Mouse (Mus musculus): ENCODE measurements around the gene Olfr1291-ps1. TPM values are rescaled to one million over a fixed set of nuclear protein-coding genes. Genes with fewer than 3 reads are reported as not detected.

Gene Olfr1291-ps1
- not detected for total RNA-seq (2021)
- long read RNA-seq, experiment 1, result 0 reads
- long read RNA-seq, experiment 2, result 0 reads

DNA sequence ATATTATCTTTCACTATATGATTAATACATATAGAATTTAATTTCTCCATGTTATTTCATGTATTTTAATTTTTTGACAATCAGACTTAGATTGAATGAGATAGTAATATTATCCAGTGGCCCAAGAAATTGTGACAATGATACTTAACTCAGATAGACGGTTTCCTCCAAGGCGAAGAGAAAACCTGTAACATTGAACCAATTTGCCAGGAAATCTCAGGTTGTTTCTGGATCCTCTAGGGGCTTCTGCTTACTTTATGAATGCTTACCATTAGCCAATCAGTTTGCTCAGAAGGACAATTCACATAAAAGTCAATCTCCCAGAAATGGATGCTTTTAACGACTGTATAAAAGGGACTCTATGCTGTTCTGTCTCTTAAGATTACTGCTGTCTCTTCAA is at the start of gene Olfr1291-ps1:
TSS of gene Olfr1291-ps1 (plus strand) at position 301 of the 400 bp plus-strand sequence.
- DNase-seq (ENCODE audit: low spot score in 2 of 2), result no peak

DNA sequence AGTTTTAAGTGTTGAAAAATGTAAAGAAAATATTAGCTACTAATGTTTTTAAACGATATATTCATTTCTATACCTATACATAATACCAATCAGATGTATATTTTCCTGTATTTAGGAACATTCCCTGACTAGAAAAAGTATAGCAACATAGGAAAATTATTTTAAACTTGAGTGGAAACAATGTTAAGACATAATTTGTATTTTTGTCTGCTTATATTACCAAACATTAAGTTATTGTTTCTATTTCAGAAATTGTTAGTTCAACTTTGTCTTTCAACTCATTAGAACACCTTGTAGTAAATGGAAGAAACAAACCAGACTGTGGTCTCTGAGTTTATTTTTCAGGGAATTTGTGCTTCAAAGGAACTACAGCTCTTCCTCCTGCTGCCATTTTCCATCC is 48.1 kb upstream of the Olfr1291-ps1 start, which contains the start of gene Olfr1287:
TSS of gene Olfr1287 (plus strand) at position 301 of the 400 bp plus-strand sequence.
- no peak for DNase-seq (ENCODE audit: low spot score in 2 of 2)

DNA sequence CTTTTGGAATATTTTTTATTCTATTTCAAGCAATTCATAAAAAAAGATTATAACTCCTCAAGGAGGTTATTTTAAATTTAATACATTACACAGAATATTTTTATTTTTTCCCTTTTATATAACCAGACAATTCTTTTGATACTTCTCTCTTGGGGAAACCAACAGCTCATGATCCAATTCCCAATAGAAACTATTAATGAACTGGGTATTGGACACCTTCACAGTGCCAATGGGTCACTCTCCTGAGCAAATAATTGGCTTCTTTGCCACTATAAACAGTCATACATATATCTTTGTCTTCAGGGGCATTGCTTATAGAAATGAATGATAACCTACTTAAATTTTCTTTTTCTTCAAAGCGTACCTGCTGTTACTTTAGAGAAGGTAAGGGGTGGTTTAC is 23.2 kb upstream of the Olfr1291-ps1 start, which contains the start of gene Olfr1288:
TSS of gene Olfr1288 (plus strand) at position 301 of the 400 bp plus-strand sequence.
- no peak for DNase-seq (ENCODE audit: low spot score in 2 of 2)

DNA sequence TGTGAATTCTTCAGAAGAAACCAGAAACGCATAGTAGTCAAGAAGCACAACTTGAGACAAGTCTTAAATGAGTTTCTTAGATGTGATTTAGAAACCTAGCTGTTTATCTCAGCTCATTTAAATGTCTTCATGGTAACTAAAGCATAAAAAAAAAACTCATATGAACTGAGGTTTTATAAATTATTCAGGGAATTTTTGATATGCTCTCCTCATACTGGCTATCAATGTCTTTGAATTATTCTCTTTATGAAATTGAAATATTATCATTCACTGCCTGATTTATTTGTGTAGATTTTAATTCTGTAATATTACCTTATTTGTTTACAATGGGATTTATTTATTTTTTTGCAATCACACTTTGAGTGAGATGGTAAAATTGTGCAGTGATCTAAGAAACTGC is 16.5 kb upstream of the Olfr1291-ps1 start, which contains the start of gene Olfr1289:
TSS of gene Olfr1289 (plus strand) at position 301 of the 400 bp plus-strand sequence.
- DNase-seq (ENCODE audit: low spot score in 2 of 2), result no peak

DNA sequence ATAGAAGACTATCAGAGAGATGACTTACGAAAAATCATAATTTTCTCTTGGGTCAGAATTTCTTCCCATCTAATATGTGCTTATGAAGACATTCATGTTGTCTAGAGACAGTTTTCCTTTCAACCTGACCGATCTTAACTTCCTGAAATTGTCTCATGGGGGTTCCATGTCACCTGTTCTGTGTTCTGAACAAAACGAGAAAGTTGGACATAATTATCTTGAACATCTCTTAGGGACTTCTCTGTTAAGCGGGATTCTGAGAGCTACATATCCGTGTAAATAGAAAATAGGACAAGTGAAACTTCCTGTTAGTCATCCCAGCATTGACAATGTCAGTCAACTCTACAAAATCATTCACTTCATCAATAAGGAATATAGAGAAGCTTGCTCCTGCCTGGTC is 3.3 kb upstream of the Olfr1291-ps1 start, which contains the start of gene Olfr1290:
TSS of gene Olfr1290 (minus strand) at position 101 of the 400 bp plus-strand sequence.
- no peak for DNase-seq (ENCODE audit: low spot score in 2 of 2)

DNA sequence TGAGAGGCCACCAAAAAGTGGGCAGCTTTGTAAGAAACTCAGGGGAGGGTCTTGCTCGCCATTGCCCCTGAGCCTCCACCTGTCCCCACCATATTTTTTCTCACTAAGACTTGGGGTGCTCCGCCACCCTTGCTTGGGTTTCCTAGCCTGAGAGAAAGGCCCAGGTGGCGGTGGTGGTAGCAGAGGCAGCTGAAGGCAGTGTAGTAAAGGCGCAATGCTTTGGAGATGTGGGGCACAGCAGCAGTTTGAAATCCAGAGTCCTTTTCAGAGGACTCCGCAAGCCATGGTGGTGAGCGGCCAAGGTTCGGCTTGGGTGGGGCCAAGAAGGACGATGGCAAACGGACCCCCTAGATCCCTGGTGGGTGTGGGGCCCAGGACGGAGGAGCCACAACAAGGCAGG is 20.5 kb downstream of the Olfr1291-ps1 start:
- no peak for DNase-seq (ENCODE audit: low spot score in 2 of 2)

DNA sequence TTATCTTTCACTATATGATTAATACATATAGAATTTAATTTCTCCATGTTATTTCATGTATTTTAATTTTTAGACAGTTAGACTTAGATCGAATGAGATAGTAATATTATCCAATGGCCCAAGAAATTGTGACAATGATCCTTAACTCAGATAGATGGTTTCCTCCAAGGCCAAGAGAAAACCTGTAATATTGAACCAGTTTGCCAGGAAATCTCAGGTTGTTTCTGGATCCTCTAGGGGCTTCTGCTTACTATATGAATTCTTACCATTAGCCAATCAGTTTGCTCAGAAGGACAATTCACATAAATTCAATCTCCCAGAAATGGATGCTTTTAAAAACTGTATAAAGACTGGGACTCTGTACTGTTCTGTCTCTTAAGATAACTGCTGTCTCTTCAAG is 27.9 kb downstream of the Olfr1291-ps1 start, which contains the start of gene Olfr1293-ps:
TSS of gene Olfr1293-ps (plus strand) at position 301 of the 400 bp plus-strand sequence.
- DNase-seq (ENCODE audit: low spot score in 2 of 2), result no peak

DNA sequence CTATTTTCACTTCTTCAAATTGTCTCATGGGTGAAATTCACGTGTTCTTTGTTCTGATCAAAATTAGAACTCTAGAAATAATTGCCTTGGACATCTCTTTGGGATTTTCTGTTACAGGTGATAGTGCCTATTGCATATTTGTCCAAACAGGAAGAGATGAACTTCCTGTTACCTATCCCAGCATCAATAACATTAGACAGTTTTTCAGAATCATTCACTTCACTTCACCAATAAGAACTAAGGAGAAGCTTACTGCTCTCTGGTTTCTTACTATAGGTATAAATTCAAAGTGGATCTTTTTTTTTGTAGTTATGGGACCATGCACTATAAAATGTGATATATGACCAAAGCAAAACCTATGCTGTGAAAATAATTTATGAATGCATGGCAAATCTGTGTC is 43.2 kb downstream of the Olfr1291-ps1 start, which contains the start of gene Olfr1294:
TSS of gene Olfr1294 (minus strand) at position 101 of the 400 bp plus-strand sequence.
- no peak for DNase-seq (ENCODE audit: low spot score in 2 of 2)

Other genes starting within 250 kb of the Olfr1291-ps1 start
- gene Olfr1276, start 242.7 kb upstream of the Olfr1291-ps1 start, total RNA-seq (2021), result not detected
- not detected for gene Olfr1277, start 223.1 kb upstream of the Olfr1291-ps1 start, total RNA-seq (2021)
- not detected for gene Olfr1278, start 207.0 kb upstream of the Olfr1291-ps1 start, total RNA-seq (2021)
- gene Olfr1279, start 196.5 kb upstream of the Olfr1291-ps1 start, total RNA-seq (2021), result not detected
- not detected for gene Olfr1280, start 183.2 kb upstream of the Olfr1291-ps1 start, total RNA-seq (2021)
- not detected for gene Olfr1281, start 170.7 kb upstream of the Olfr1291-ps1 start, total RNA-seq (2021)
- not detected for gene Olfr1282, start 161.1 kb upstream of the Olfr1291-ps1 start, total RNA-seq (2021)
- gene Olfr1283, start 130.4 kb upstream of the Olfr1291-ps1 start, total RNA-seq (2021), result not detected
- gene Olfr1284, start 121.7 kb upstream of the Olfr1291-ps1 start, total RNA-seq (2021), result not detected
- gene Olfr1286, start 74.1 kb upstream of the Olfr1291-ps1 start, total RNA-seq (2021), result not detected
- not detected for gene Olfr1287, start 48.0 kb upstream of the Olfr1291-ps1 start, total RNA-seq (2021)
- not detected for gene Olfr1288, start 23.1 kb upstream of the Olfr1291-ps1 start, total RNA-seq (2021)
- gene Olfr1289, start 16.4 kb upstream of the Olfr1291-ps1 start, total RNA-seq (2021), result not detected
- not detected for gene Olfr1290, start 3.4 kb upstream of the Olfr1291-ps1 start, total RNA-seq (2021)
- gene Olfr1293-ps, start 28.0 kb downstream of the Olfr1291-ps1 start, total RNA-seq (2021), result not detected
- gene Olfr1294, start 43.1 kb downstream of the Olfr1291-ps1 start, total RNA-seq (2021), result not detected
- not detected for gene Olfr1295, start 72.5 kb downstream of the Olfr1291-ps1 start, total RNA-seq (2021)
- gene Olfr1297, start 129.3 kb downstream of the Olfr1291-ps1 start, total RNA-seq (2021), result not detected
- gene Olfr1298, start 152.0 kb downstream of the Olfr1291-ps1 start, total RNA-seq (2021), result not detected
- not detected for gene Olfr1299, start 164.2 kb downstream of the Olfr1291-ps1 start, total RNA-seq (2021)